In the genomic region with DNA sequence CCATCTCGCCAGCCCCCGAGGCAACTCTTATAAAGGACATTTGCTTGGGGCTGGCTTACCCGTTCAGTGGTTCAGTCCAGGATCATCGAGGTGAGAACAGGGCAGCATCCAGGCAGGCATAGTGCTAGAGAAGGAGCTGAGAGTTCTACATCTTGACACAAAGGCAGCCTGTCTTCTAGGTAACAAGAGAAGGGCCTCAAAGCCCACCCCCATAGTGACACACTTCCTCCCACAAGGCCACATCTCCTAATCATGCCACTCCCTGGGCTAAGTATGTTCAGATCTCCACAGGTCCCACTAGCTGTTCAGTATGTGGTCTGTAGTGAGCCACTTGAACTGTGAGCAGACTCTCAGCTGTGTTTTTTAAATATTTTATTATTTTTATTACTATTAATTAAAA, we compare ENCODE assay signal across 1 mouse cellular context.
TF ChIP-seq lines count a peak whose summit lies in the region.

No protein-coding gene starts in this region.

TF ChIP-seq in MEL, 35 proteins besides CTCF, POLR2A, EP300 and RAD21:
- peak; percentile 44; the same call in 1 of the 2 replicates for TF ChIP-seq HCFC1 (IDR thresholded peaks at IDR 0.05; ENCODE audit: low read depth, low read length)
- TF ChIP-seq SIN3A (IDR thresholded peaks at IDR 0.05; ENCODE audit: low read length) = no peak
- peak; percentile 41; the same call in 1 of the 2 replicates for TF ChIP-seq TBP (IDR thresholded peaks at IDR 0.05; ENCODE audit: low read depth, low read length)
- no peak for TF ChIP-seq NRF1 (IDR thresholded peaks at IDR 0.05; ENCODE audit: insufficient read depth, low read depth, low read length, poor library complexity, severe bottlenecking)
- no peak for TF ChIP-seq KAT2A (conservative IDR thresholded peaks at IDR 0.05; ENCODE audit: low read depth, low read length)
- 0 out of 2 replicates have a peak, but pooled peaks have one; percentile 27 for TF ChIP-seq NELFE (IDR thresholded peaks at IDR 0.05; ENCODE audit: low read depth, low read length)
